Mouse (Mus musculus) spleen, adult 2 months (tissue): ENCODE results near the gene Upp1. TPM values are rescaled to one million over a fixed set of nuclear protein-coding genes. Genes with fewer than 3 reads are reported as not detected.

Source experiments
- DNase-seq, 2 experiments: peaks; one replicate each; pipeline versions ENCODE4 v3.0.0 to v3.0.0-alpha.2; 2012 to 2021; ENCODE audit warnings: low spot score in 2 of 2, low read depth in 1 of 2
- H3K27ac ChIP-seq: fragments of 200-500 bp; 2 replicates; pipeline ENCODE4 v1.5.1; 2012; ENCODE audit warnings: low read length, inconsistent platforms; ENCODE audit not compliant: insufficient read depth
- H3K27me3 ChIP-seq: fragments of 200-500 bp; 2 replicates; pipeline ENCODE4 v1.6.1; 2012; ENCODE audit warnings: mild to moderate bottlenecking, moderate library complexity, low read length, inconsistent platforms; ENCODE audit not compliant: control insufficient read depth, insufficient read depth
- H3K36me3 ChIP-seq: fragments of 200-500 bp; 2 replicates; pipeline ENCODE4 v1.6.1; 2012; ENCODE audit warnings: mild to moderate bottlenecking, low read length, inconsistent platforms; ENCODE audit not compliant: control insufficient read depth, insufficient read depth
- H3K4me1 ChIP-seq: fragments of 200-500 bp; 2 replicates; pipeline ENCODE4 v1.6.1; 2011; ENCODE audit warnings: inconsistent platforms; ENCODE audit not compliant: control insufficient read depth, insufficient read depth, insufficient read length
- H3K4me3 ChIP-seq: fragments of 200-500 bp; 2 replicates; pipeline ENCODE4 v1.5.1; 2011; ENCODE audit warnings: mild to moderate bottlenecking, inconsistent platforms; ENCODE audit not compliant: insufficient read depth, insufficient read length; ENCODE audit errors: extremely low read depth
- CTCF ChIP-seq: fragments of 200-500 bp; IDR thresholded peaks from 2 replicates; pipeline ENCODE4 v1.5.1; 2011; ENCODE audit warnings: mild to moderate bottlenecking, inconsistent platforms; ENCODE audit not compliant: insufficient read depth, insufficient read length, insufficient replicate concordance; ENCODE audit errors: extremely low read depth
- POLR2A ChIP-seq: fragments of 200-500 bp; IDR thresholded peaks from 2 replicates; pipeline ENCODE4 v1.6.1; 2011; ENCODE audit warnings: low read depth, low read length, inconsistent platforms
- WGBS: fragments of 180-500 bp; shearing (Covaris S2); methylation state at CpG from one replicate; pipeline ENCODE4 v1.1.7; 2018; 5-methylcytosine and 5-hydroxymethylcytosine counted together
- polyA plus RNA-seq: library from polyadenylated mRNA; depleted of rRNA; stranded (reverse); fragments of >200 nt; gene quantifications from 2 replicates; pipeline ENCODE4 v1.2.3, GENCODE M21; 2012; rRNA removed

Upp1 gene
- polyA plus RNA-seq, 1 experiment, result 3.0 TPM

GRCm38 (mm10) chr11:9159953-9160352 lies 42.0 kb downstream of the Upp1 start:
- Histone ChIP-seq H3K27ac (no peak overlapping the region), H3K4me1 (no peaks in the 10 kb centered on the region), H3K4me3 (no peak overlapping the region), H3K27me3 (no peaks in the 10 kb centered on the region), H3K36me3 (no peaks in the 10 kb centered on the region)
- TF ChIP-seq POLR2A (no peak), CTCF (no peak)
- WGBS, result 61% methylated on average over 3 of the region's 3 CpGs
- DNase-seq, result no peak

DNA sequence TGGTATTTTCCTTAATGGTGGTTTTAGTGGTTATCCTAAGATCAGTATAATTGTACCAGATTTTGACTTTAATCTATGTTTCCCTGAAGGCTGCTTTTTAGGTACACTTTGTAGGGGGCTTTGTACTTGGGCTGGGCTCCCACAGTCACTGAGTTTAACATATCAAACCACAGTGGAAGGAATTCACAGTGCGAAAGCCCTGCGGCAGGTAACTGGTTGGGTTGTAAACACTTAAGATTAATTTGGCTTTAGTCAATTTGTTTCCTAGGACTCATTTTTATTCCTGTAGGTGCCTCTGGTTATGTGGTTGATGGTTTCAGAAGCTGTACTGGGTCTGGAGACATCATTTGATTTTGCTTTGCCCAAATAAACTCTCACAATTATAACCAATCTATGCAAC lies 49.4 kb downstream of the Upp1 start:
- no peak overlapping the region for H3K4me3 ChIP-seq
- TF ChIP-seq POLR2A, result no peak
- no peak for TF ChIP-seq CTCF
- no peak overlapping the region for H3K27ac ChIP-seq
- no peaks in the 10 kb centered on the region for H3K36me3 ChIP-seq
- no peaks in the 10 kb centered on the region for H3K27me3 ChIP-seq
- no peak for DNase-seq
- no peaks in the 10 kb centered on the region for H3K4me1 ChIP-seq
- 94% methylated on average over 2 of the region's 2 CpGs for WGBS

DNA sequence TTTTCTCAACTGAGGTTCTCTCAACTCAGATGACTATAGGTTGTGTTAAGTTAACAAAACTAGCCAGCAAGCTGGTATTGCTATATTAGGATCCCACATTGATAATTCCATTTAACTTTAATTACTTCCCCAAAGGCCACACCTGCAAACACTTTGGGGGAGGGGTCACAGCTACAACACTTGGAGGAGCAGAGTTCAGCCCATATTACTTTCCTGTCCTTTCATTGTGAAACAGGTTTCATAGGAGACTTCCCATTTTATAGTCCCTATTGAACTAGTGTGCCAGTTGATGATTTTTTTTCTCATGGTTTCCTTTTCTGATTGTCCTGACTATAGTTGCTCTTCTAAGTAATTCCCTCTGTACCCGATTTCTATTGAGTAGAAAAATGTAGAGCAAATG lies 63.6 kb downstream of the Upp1 start:
- DNase-seq, result no peak
- TF ChIP-seq POLR2A, result no peak
- TF ChIP-seq CTCF, result no peak
- no peaks in the 10 kb centered on the region for H3K36me3 ChIP-seq
- H3K27ac ChIP-seq, result no peak overlapping the region
- 84% methylated on average over 1 of the region's 1 CpGs for WGBS
- no peak overlapping the region for H3K4me3 ChIP-seq
- H3K4me1 ChIP-seq, result no peaks in the 10 kb centered on the region
- no peaks in the 10 kb centered on the region for H3K27me3 ChIP-seq

Other genes with a start within 250 kb of the Upp1 start
- 0.20 and 0.46 TPM in 2 replicates for gene Pkd1l1, start 144.8 kb upstream of the Upp1 start, polyA plus RNA-seq
- gene Hus1, start 106.9 kb upstream of the Upp1 start, polyA plus RNA-seq, result 6.0 and 6.1 TPM in 2 replicates
- gene Gm11992, start 69.5 kb upstream of the Upp1 start, polyA plus RNA-seq, result 0.05 TPM in 1 of 2 replicates, not detected in the other
- not detected in 2 replicates for gene Sun3, start 69.1 kb upstream of the Upp1 start, polyA plus RNA-seq
- 0.04 and 0.05 TPM in 2 replicates for gene Abca13, start 73.8 kb downstream of the Upp1 start, polyA plus RNA-seq